Mouse (Mus musculus) thymus, postnatal 14 days (tissue): Measurements from ENCODE around the gene Saxo1.

Experiments used
- DNase-seq: peaks from one replicate; pipeline ENCODE4 v3.0.0; 2021

Gene Saxo1

GRCm38 (mm10) chr4:86527162-86528136 is 30.7 kb downstream of the Saxo1 start:
- DNase-seq, result no peak

- no peak for DNase-seq
Observed at GRCm38 (mm10) chr4:86524483-86524882, 33.6 kb downstream of the Saxo1 start.

GRCm38 (mm10) chr4:86523771-86524170 is 34.4 kb downstream of the Saxo1 start:
- DNase-seq, result no peak

GRCm38 (mm10) chr4:86520695-86521094 is 37.4 kb downstream of the Saxo1 start:
- DNase-seq, result no peak

- DNase-seq, result no peak
Observed at GRCm38 (mm10) chr4:86519953-86520352, 38.2 kb downstream of the Saxo1 start.

GRCm38 (mm10) chr4:86504656-86505055 is 53.5 kb downstream of the Saxo1 start:
- DNase-seq, result no peak

GRCm38 (mm10) chr4:86499561-86499960 is 58.6 kb downstream of the Saxo1 start:
- no peak for DNase-seq

- DNase-seq, result no peak
Observed at GRCm38 (mm10) chr4:86498754-86499153, 59.4 kb downstream of the Saxo1 start.

- no peak for DNase-seq
Observed at GRCm38 (mm10) chr4:86489128-86489527, 69.0 kb downstream of the Saxo1 start.

GRCm38 (mm10) chr4:86486901-86487300 is 71.2 kb downstream of the Saxo1 start:
- no peak for DNase-seq

GRCm38 (mm10) chr4:86486491-86486890 is 71.6 kb downstream of the Saxo1 start:
- DNase-seq, result no peak

- no peak for DNase-seq
Observed at GRCm38 (mm10) chr4:86485052-86485451, 73.1 kb downstream of the Saxo1 start.

- DNase-seq, result no peak
Observed at GRCm38 (mm10) chr4:86483686-86484085, 74.4 kb downstream of the Saxo1 start.

- DNase-seq, result no peak
Observed at GRCm38 (mm10) chr4:86483013-86483615, 75.0 kb downstream of the Saxo1 start.

GRCm38 (mm10) chr4:86480891-86481290 is 77.2 kb downstream of the Saxo1 start:
- DNase-seq, result no peak

- no peak for DNase-seq
Observed at GRCm38 (mm10) chr4:86464808-86465207, 93.3 kb downstream of the Saxo1 start.

GRCm38 (mm10) chr4:86450468-86450867 is 107.7 kb downstream of the Saxo1 start:
- no peak for DNase-seq

- no peak for DNase-seq
Observed at GRCm38 (mm10) chr4:86436336-86436735, 121.8 kb downstream of the Saxo1 start.

GRCm38 (mm10) chr4:86435631-86436030 is 122.5 kb downstream of the Saxo1 start:
- DNase-seq, result no peak

- no peak for DNase-seq
Observed at GRCm38 (mm10) chr4:86428091-86428745, 129.9 kb downstream of the Saxo1 start.

GRCm38 (mm10) chr4:86427312-86427711 is 130.8 kb downstream of the Saxo1 start:
- DNase-seq, result no peak

GRCm38 (mm10) chr4:86426549-86426948 is 131.6 kb downstream of the Saxo1 start:
- no peak for DNase-seq

GRCm38 (mm10) chr4:86425581-86425980 is 132.5 kb downstream of the Saxo1 start:
- no peak for DNase-seq

- no peak for DNase-seq
Observed at GRCm38 (mm10) chr4:86422586-86422985, 135.5 kb downstream of the Saxo1 start.
